Mouse (Mus musculus): ENCODE measurements around the gene Arl14.
A peak's percentile ranks its signal among the peaks of the same experiment; 100 is the strongest.

Gene Arl14

DNA sequence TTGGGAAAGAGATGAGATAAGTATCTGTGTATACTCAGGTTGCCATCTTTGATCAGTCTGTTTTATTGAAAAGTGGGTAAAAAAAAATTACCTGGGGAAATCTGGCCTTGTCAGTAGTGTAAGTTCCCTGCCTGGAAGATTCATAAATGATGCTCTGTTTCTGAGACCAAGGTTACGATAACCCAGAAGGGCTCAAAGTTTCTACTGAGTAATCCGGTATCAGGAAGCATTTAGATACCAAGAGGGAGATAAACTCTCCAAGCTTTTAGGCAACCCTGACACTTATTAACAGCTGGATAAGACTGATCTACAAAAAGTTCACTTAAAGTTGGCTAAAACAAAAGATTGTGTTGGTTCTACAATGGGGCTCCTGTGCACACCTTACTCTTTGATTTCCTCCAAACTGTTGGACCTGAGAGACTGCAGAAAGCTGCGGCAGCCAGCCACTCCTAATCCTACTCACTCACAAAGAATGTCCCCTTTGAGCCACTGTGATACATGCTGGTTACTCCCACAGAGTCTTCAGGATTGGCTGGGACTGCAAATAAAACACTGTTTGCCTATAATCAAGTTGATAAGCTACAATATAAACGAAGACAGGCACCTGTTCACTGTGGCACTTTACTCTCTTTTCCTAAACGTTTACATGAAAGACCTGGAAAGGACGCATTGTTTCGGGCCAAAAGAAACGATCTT, at the start of gene Arl14:
Gene Arl14 (plus strand): TSS at position 614 of the 696 bp plus-strand sequence.
- DNase-seq: no peak

DNA sequence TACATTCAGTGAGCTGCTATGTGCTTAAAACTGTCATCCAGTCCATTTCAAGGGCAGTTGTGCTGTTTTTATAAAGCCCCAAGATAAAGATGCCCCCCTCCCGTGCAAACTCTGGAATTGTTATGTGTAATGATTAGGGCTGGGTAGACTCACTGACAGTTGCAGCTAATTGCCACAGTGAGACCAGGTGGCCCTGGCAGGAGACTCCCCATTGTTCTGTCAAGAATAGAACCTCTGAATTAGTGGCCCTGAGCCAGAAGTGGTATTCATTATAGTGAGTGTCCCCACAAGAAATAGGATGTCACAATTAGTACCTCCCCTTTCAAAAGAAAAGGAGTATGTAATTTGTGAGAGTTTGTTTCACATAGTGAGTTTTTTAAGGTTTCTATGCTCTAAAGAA, 47.0 kb upstream of the Arl14 start:
- DNase-seq: peak in 1 of 2 experiments; percentile 10

- no peak for DNase-seq
Observed at GRCm38 (mm10) chr3:69177168-69177797, 44.9 kb upstream of the Arl14 start.

DNA sequence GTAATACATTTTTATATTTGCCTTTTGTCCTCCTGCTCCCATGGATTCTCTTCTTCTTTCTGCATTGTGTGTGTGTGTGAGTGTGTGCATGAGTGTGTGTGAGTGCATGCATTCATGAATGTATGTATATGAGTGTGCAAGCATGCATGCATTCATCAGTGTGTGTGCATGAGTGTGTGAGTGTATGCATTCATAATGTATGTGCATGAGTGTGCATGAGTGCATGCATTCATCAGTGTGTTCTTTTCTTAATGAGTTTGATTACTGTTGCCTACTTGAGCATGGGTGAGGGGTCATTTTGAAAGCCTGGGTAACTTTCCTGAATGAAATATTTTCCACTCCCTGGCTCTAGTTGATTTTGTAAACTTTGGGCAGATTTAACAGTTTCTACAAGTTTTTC, 44.3 kb upstream of the Arl14 start:
- no peak for DNase-seq

GRCm38 (mm10) chr3:69178365-69179004, 43.7 kb upstream of the Arl14 start:
- DNase-seq: no peak

DNA sequence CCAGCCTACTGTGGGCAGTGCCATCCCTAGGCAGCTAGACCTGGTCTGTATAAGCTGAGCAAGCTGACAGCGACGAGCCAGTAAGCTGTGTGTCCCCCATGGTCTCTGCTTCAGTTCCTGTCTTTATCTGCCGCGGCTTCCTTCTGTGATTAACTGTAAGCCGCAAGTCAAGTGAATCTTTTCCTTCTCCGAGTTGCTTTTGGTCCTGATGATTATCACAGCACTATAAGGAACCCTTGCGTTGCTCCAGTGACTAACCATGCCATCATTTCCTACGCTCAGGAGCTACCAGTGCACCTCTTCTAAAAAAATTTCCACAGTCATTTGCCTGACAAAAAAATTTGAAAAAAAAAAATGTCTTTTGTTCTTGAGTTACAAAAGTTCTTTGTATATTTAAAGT, 40.7 kb upstream of the Arl14 start:
- no peak for DNase-seq

DNA sequence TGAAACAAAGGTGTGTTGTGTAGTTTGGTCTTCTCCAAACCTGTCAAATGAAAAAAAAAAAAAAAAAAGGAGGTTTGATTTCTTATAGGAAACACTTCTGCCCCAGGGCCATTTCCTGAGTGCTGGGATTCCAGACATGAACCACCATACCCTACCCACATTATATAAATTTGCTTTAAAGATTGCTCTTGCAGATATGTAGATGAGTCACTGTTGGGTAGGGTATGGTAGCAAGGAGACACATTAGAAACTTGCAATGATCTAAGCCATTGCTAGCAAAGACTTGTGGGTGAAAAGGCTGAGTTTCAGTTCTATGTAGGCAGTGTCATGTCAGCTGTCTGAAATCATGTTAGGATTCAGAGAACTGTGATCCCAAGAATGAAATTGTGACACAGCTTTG, 40.0 kb upstream of the Arl14 start:
- DNase-seq: no peak

DNA sequence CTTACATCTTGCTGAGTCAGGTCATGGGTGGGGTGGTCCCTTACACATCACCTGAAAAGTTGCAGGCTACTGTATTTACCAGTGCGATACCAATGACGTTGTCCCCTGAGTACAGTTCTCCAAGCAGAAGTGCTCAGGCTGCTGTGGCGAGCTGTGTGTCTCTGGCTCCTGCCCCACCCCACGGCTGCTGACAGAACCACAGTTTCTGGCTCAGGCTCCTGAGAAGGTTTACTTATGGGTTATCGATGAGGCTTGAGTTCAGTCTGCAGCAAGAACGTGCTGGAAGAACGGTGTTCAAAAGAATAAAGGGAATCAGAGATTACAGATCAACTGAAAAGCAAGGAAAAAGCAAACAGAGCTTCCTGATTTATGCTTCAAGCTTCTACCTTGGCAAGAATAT, 37.0 kb upstream of the Arl14 start:
- no peak for DNase-seq

- no peak for DNase-seq
Observed at GRCm38 (mm10) chr3:69186031-69186430, 36.2 kb upstream of the Arl14 start.

- peak in 1 of 2 experiments; percentile 31 for DNase-seq
Observed at GRCm38 (mm10) chr3:69186643-69187042, 35.6 kb upstream of the Arl14 start.

GRCm38 (mm10) chr3:69192995-69193394, 29.2 kb upstream of the Arl14 start:
- DNase-seq: no peak

DNA sequence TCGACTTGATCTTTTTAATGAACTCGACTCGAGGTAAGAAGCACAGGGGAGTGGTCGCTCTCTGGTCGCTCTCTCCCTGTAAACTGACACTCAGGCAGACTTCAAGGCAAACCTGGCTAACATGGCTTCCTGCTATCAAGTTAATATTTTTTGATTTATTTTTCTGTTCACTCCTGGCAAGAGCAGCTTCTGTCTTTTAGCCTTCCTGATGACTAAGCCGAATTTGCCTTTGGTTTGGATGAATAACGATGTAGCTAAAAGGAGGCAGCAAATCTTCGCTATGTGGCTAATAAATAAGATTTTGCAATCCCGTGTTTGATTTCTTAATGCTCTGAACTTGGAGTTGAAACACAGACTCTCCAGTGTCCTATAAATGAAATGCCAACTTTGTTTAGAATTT, 27.7 kb upstream of the Arl14 start:
- DNase-seq: no peak

GRCm38 (mm10) chr3:69195251-69195650, 27.0 kb upstream of the Arl14 start:
- DNase-seq: no peak

DNA sequence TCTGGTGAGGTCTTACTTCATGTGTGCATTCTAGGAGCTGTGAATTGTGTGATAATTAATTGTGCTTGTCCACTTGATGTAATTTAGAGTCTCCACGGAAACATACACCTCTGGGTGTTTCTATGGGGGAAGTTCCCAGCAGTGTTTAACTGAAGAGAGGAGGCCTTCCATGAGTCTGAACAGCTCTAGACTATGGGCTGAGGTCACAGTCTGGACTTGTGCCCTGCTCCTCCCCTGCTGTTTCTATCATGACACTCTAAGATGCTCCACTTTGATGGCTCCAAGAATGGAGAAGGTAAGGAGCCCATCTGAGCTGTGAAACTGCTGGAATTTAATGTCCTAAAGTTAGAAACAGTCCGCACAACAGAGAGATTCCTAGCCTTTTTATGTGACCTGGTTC, 24.1 kb upstream of the Arl14 start:
- DNase-seq: peak; percentile 55 to 68

DNA sequence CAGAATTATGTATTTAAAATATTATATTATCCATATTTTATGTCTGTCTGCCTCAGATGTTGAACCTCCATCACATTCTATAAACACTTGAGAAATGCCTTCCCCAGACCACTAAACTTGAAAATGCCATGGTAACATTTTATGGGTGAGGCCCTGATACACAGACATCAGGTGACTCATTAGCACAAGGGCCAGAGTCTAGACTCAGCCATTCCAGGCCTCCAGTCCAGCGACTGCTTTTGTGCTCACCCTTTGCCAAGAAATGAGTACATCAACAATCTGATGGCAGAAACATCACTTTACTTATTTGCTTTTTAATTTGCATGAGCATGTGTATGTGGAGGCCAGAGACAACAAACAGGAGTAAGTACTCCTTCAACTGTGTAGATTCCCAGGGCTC, 22.0 kb upstream of the Arl14 start:
- peak; percentile 50 to 51 for DNase-seq

DNA sequence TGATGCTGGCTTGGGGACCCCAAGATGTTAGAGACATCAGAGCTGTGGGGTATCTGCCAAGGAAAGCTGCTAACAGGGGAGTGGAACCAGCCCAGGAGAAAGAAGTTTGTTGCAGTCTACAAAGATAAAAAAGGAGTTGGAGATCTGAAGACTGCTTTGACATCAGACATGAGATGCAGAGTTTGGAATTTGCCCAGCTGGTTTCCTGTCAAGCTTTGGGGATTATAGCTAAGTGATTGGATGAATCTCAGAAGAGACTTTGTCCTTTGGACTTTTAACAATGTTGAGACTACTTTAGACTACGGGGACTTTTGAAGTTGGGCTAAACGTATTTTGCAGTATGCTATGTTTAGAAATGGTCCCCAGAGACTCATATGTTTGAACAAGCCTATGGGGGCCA, 21.0 kb upstream of the Arl14 start:
- no peak for DNase-seq

DNA sequence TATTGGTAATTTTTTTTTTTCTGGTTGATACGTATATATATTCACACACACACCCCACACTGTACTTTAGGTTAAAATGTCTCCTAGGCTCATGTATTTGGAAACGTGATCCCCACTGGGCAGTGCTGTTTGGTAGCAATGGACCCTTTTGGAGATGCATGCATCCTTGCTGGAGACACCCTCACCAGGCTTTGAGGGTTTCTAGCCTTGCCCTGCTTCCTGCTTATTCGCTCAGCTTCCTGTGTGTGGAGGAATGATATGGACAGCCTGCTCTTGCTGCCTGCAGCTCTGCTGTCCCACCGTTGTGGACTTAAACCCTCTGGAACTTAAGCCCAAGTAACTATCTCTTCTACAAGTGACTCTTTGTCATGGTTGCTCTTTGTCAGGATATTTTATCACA, 19.3 kb upstream of the Arl14 start:
- no peak for DNase-seq

GRCm38 (mm10) chr3:69205266-69206054, 16.8 kb upstream of the Arl14 start:
- peak; percentile 25 to 37 for DNase-seq

DNA sequence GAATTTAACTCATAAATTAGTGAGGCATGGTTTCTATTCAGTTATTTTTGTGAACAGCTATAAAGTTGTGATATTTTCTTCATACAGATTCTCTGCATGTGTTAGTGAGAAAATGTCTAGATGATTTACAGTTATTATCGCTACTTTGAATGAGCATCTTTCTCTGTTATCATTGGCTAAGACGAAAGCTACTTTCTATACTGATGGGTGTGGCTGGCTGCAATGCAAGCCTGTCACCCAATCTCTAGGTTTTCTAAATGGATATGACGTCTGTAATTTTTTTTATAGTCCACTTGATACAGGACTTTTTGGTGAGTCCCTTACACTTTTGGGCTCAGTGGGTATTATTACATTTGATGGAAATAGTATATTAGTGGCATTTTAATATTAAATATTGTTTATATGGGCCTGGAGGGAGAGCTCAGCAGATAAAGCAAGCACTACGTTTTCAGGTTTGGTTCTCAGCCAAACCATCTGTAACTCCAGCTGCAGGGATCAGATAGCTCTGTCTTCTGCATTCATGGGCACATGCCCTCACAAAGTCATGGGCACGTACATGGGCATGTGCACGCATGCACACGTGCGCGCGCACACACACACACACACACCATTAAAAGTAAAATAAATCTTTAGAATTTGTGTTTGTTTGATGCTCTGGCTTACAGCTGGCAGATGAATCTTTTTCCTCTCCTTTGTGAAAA, 15.9 kb upstream of the Arl14 start:
- no peak for DNase-seq

DNA sequence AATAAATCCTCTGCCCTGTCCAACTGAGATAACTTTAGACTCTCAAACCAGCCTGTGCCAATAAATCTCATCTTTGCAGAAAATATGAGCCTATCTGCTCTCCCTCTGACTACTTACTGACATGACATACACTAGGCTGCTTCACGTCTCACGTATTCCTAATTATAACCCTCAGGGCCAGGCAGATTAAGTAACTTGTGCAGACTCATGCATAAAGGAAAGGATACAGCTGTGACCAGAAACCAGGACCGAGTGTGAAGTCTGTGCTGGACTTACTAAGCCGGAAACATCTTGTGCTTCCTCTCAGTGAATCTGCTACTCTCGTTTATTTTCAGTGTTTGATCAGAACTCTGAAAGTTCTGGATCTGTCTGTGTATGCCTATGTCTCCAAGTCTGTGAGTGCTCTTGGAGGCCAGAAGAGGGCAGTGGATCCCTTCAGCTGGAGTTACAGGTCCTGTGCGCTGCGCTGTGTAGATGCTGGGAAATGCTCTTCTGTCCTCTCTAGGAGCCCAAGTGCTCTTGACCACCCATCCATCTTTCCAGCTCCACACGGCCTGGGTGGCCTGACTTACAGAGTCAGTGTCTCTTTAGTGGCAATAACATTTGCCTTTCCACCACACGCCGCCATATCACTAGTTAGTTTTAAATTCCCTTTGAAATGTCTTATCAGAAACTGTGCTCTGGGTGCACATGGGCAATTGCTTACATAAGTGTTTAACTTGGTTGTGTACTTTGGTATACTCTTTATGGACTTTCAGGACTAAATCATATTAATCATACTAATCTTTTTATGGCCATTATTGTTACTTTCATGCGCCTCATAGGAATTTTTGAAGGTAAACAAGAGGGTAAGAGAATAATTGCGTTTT, 13.5 kb upstream of the Arl14 start:
- DNase-seq: peak in 1 of 2 experiments; percentile 26

DNA sequence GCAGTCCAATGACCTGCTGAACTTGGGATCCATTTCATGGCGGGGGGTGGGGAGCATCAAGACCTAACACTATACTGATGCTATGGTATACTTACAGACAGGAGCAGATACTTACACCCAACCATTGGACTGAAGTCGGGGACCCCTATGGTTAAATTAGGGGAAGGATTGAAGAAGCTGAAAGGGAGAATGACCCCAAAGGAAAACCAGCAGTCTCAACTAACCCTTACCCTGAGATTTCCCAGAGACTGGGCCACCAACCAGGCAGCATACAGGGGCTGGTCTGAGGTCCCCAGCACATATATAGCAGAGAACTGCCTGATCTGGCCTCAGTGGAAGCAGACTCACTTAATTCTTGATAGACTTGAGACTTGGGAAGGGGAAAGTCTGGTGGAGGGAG, 10.0 kb upstream of the Arl14 start:
- no peak for DNase-seq

GRCm38 (mm10) chr3:69213465-69213864, 8.8 kb upstream of the Arl14 start:
- no peak for DNase-seq
